In the genomic region with DNA sequence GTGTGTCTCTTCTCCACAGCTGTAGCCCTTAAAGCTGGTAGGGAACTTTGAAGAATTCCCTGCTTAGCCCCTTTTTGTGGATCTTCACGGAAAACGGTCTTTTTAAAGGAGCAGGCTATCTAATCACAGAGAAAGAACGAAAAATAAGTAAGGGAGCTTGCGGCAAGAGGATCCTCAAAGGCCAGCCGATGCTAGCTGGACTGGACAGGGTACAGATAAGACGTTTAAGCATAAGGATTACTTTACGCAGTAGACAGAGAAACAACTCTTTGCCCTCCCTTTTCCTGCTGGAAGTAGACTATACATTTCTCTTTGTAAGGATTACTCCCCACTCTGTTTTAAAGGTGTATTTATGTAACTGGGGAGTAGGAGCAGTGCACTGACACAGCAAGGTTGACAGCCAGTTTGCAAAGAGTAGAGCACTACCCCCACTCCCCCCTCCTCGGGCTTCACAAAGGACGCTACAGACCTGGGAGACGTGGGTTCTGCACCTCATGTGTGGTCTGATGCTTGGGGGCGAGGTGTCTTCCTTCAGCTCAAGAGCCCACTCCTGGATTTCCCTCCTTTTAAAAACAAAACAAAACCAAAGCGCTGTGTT, we compare ENCODE assay signal across 8 mouse cellular contexts. TPM values are rescaled to one million over a fixed set of nuclear protein-coding genes. Genes with fewer than 3 reads are reported as not detected.
A peak's percentile ranks its signal among the peaks of the same experiment; 100 is the strongest.
DNase-seq lines count a peak whose midpoint lies in the region; ATAC-seq and TF ChIP-seq lines count a peak whose summit lies in the region.

No protein-coding gene starts in this region.

- H3K9me3 ChIP-seq in kidney, embryonic 16.5 days (ENCODE audit: low read length), result no peaks in the 10 kb centered on the region
- H3K9me3 ChIP-seq in forebrain, embryonic 13.5 days (replicated peaks), result no peaks in the 10 kb centered on the region
- no peaks in the 10 kb centered on the region for H3K9me3 ChIP-seq in limb, embryonic 15.5 days

- no peak for ATAC-seq in kidney, embryonic 16.5 days (ENCODE audit: low FRiP score, low TSS enrichment)
- no peak for ATAC-seq in forebrain, embryonic 13.5 days
- no peak for ATAC-seq in limb, embryonic 15.5 days (ENCODE audit: insufficient number of reproducible peaks, low FRiP score, low TSS enrichment, low read depth)

- H3K9ac ChIP-seq in kidney, embryonic 16.5 days (replicated peaks; ENCODE audit: low read length), result peak overlapping the region; percentile 23; the same call in 1 of the 2 replicates
- peak overlapping the region; percentile 81; the same call in 1 of the 2 replicates for H3K9ac ChIP-seq in forebrain, embryonic 13.5 days
- no peak overlapping the region; the same call in 1 of the 2 replicates for H3K9ac ChIP-seq in limb, embryonic 15.5 days

- DNase-seq in kidney, adult 8-10 months, result no peak
- no peak for DNase-seq in left cerebral cortex, adult 9 months (ENCODE audit: low spot score in 2 of 2)
- DNase-seq in kidney, postnatal 25 days, result no peak

- WGBS in kidney, embryonic 16.5 days, result 19% methylated on average over 12 of the region's 12 CpGs
- WGBS in forebrain, embryonic 13.5 days, result 31% methylated on average over 12 of the region's 12 CpGs
- 18% methylated on average over 12 of the region's 12 CpGs for WGBS in limb, embryonic 15.5 days
- WGBS in small intestine, adult 2 months, result 44% methylated on average over 12 of the region's 12 CpGs

- no peaks in the 10 kb centered on the region for H3K36me3 ChIP-seq in kidney, embryonic 16.5 days (ENCODE audit: insufficient read depth, low read length)
- no peaks in the 10 kb centered on the region for H3K36me3 ChIP-seq in forebrain, embryonic 13.5 days (ENCODE audit: poor library complexity, severe bottlenecking)
- H3K36me3 ChIP-seq in limb, embryonic 15.5 days, result no peaks in the 10 kb centered on the region
- no peaks in the 10 kb centered on the region for H3K36me3 ChIP-seq in small intestine, adult 2 months (ENCODE audit: control insufficient read depth, insufficient read depth, low read length)

- peak overlapping the region; percentile 71 for H3K4me3 ChIP-seq in kidney, embryonic 16.5 days (ENCODE audit: low read length)
- H3K4me3 ChIP-seq in bone marrow macrophage, adult 2 months (ENCODE audit: insufficient read depth, low read length), result peak overlapping the region; percentile 14; the same call in 1 of the 2 replicates
- peak overlapping the region; percentile 69 for H3K4me3 ChIP-seq in forebrain, embryonic 13.5 days
- H3K4me3 ChIP-seq in limb, embryonic 15.5 days, result peak overlapping the region; percentile 71
- H3K4me3 ChIP-seq in small intestine, adult 2 months (ENCODE audit: low read depth, low read length), result peak overlapping the region; percentile 32

- no peak for TF ChIP-seq POLR2A in bone marrow macrophage, adult 2 months (IDR thresholded peaks at IDR 0.05; ENCODE audit: borderline replicate concordance, low read depth, low read length)
- no peak for TF ChIP-seq POLR2A in small intestine, adult 2 months (IDR thresholded peaks at IDR 0.05; ENCODE audit: low read depth, low read length)

- no peaks in the 10 kb centered on the region for H3K27me3 ChIP-seq in kidney, embryonic 16.5 days (ENCODE audit: insufficient read depth, low read length)
- H3K27me3 ChIP-seq in forebrain, embryonic 13.5 days, result no peaks in the 10 kb centered on the region
- no peaks in the 10 kb centered on the region for H3K27me3 ChIP-seq in limb, embryonic 15.5 days
- no peaks in the 10 kb centered on the region for H3K27me3 ChIP-seq in small intestine, adult 2 months (ENCODE audit: control insufficient read depth, insufficient read depth, low read length)

- no peak for TF ChIP-seq CTCF in bone marrow macrophage, adult 2 months (IDR thresholded peaks at IDR 0.05; ENCODE audit: low read depth, low read length)
- no peak for TF ChIP-seq CTCF in small intestine, adult 2 months (IDR thresholded peaks at IDR 0.05; ENCODE audit: extremely low read depth, insufficient read length, insufficient replicate concordance, low read depth, low read length)

- H3K4me2 ChIP-seq in kidney, embryonic 16.5 days (replicated peaks; ENCODE audit: low read depth, low read length), result peak overlapping the region; percentile 70
- H3K4me2 ChIP-seq in forebrain, embryonic 13.5 days, result peak overlapping the region; percentile 70
- H3K4me2 ChIP-seq in limb, embryonic 15.5 days, result peak overlapping the region; percentile 56

- H3K4me1 ChIP-seq in kidney, embryonic 16.5 days (ENCODE audit: insufficient read depth, low read length), result peaks cover 18% of the 10 kb centered on the region
- H3K4me1 ChIP-seq in bone marrow macrophage, adult 2 months (ENCODE audit: control insufficient read depth, insufficient read depth, low read length), result peaks cover 37% of the 10 kb centered on the region
- peaks cover 10% of the 10 kb centered on the region for H3K4me1 ChIP-seq in forebrain, embryonic 13.5 days
- H3K4me1 ChIP-seq in limb, embryonic 15.5 days, result peaks cover 18% of the 10 kb centered on the region
- H3K4me1 ChIP-seq in small intestine, adult 2 months (ENCODE audit: control insufficient read depth, insufficient read depth, insufficient read length, low read length), result no peaks in the 10 kb centered on the region

- H3K27ac ChIP-seq in kidney, embryonic 16.5 days (ENCODE audit: low read length), result peak overlapping the region; percentile 76; the same call in 1 of the 2 replicates
- 0 out of 2 replicates have a peak overlapping the region, but pooled peaks have one; percentile 6 for H3K27ac ChIP-seq in bone marrow macrophage, adult 2 months (ENCODE audit: insufficient read depth, low read depth, low read length)
- H3K27ac ChIP-seq in forebrain, embryonic 13.5 days, result no peak overlapping the region
- peak overlapping the region; percentile 96 for H3K27ac ChIP-seq in limb, embryonic 15.5 days
- peak overlapping the region; percentile 39 for H3K27ac ChIP-seq in small intestine, adult 2 months (ENCODE audit: insufficient read depth, low read depth, low read length)

RNA-seq across cellular contexts. Expression of gene Akap7, which starts 9.9 kb away (rescaled TPM):
- polyA plus RNA-seq in kidney, embryonic 16.5 days (2015; fragmentation: Nextera tagmentation; extraction: Ambion mirVana), result 12.6 and 18.9 TPM in 2 replicates
- polyA plus RNA-seq in bone marrow macrophage, adult 2 months (2012; ENCODE audit: insufficient read depth, insufficient read length, missing spikeins), result 16.9 and 26.0 TPM in 2 replicates
- 14.5 and 16.2 TPM in 2 replicates for polyA plus RNA-seq in forebrain, embryonic 13.5 days (2015; fragmentation: Nextera tagmentation; extraction: Ambion mirVana)
- polyA plus RNA-seq in limb, embryonic 15.5 days (2015; fragmentation: Nextera tagmentation; extraction: Ambion mirVana), result 13.7 and 14.0 TPM in 2 replicates
- polyA plus RNA-seq in small intestine, adult 2 months (2012; rRNA removed), result 5.1 and 10.6 TPM in 2 replicates

Comparison
In these comparisons a context has a peak if more than half of its experiments do, and no peak if none do; other contexts are left out.
1. H3K4me3 ChIP-seq: peak in every context shown above with its lines; median percentile 71 in kidney, embryonic 16.5 days; 71 in limb, embryonic 15.5 days; 69 in forebrain, embryonic 13.5 days; 32 in small intestine, adult 2 months; 14 in bone marrow macrophage, adult 2 months.